Mouse (Mus musculus) mouse trophoblast stem cell (cell line): ENCODE results near the gene Actb.

Experiments
- in situ Hi-C, 2 experiments: fragments of 300-500 bp; cut with MseI, MboI; formaldehyde crosslinking; loops; 2 replicates in 1 of 2; 3 replicates in 1 of 2; pipeline ENCODE4 v1.15.1; 2025

Gene Actb

GRCm38 (mm10) chr5:142902506-142903314, 3.8 kb downstream of the Actb start:
- in situ Hi-C loops = no loop called here

DNA sequence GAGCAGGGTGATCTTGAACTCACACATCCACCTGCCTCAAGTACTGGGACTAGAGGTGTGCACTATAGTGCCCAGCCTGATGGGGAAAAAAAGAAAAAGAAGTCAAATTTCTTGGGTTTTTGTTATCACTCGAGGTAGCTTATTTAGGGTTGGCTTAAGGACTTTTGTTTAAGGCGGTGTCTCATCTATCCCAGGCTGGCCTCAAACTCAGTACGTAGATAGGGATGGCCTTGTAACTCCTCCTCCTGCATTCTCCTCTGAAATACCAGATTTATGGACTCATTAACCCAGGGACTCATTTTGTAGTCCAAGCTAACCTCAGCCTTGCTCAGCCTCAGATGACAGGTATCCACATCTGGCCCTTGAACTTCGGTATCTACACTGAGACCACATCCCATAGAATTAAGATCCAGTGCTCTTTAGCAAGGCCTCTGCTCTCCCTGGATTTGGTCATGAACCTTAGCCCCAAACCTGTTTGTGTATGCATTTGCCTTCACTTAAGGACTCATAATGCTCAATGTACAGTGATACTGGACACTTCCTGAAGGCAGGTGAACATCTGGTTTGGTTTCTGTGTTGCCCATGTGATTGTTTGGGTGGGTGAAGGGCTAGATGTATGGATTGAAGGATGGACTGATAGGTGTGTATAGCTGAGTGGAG, 4.6 kb downstream of the Actb start:
- in situ Hi-C loops = no loop called here

DNA sequence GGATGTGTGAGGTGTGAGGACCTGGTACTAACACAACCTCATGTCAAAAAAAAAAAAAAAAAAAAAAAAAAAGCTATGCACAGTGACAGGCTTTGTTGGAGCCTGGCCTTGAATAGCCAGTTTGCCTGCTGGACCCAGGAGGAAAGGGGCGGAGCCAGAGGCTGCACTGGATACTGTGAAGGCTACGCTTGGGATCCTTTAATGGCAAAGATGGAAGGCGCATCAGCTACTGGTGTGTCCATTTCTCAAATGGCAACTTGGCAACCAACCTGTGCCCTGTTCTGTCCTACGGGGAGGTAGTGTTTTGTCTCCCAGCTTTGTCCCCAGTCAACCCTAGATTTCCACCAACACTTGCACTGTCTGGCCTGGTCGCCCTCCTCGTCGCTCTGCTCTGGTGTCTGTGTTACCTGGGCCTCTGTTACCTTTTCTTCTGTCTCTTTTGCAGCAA, 5.2 kb downstream of the Actb start:
- in situ Hi-C loops = no loop called here

- in situ Hi-C loops = no loop called here
Measured at GRCm38 (mm10) chr5:142900651-142901050, 5.9 kb downstream of the Actb start.

GRCm38 (mm10) chr5:142899932-142900533, 6.5 kb downstream of the Actb start:
- in situ Hi-C loops = no loop called here

GRCm38 (mm10) chr5:142899057-142899601, 7.4 kb downstream of the Actb start:
- in situ Hi-C loops = no loop called here

GRCm38 (mm10) chr5:142898316-142898715, 8.2 kb downstream of the Actb start:
- in situ Hi-C loops = no loop called here

DNA sequence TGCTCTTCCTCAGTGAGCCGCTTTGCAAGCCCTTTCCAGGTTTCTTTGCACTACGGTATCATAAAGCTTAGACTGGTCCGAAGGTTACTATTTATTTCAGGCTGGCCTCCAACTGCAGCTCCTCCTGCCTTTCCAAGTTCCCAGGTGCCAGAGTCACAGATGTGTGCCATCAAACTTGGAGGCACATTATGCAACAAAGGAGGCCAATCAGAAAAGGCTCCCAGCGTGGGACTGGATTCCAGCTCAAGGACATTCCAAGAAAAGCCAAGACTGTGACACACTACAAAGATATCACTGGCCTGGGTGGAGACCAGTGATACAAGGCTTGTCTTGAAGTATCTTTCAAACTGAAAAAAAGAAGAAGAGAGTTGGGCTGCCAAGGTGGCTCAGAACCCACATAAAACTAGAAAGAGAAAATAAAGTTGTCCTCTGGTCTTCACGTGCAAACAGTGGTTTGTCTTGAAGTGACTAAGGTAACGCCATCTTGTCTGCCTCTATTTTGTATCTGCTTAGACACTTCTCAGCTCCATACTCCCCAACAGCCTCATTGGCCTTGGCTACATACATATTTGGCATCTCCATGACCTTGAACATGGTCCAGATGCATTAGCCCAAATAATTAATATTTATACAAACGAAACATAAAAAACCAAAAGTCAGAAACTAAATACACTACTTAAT, 8.8 kb downstream of the Actb start:
- in situ Hi-C loops = no loop called here

GRCm38 (mm10) chr5:142896713-142897112, 9.8 kb downstream of the Actb start:
- in situ Hi-C loops = no loop called here

DNA sequence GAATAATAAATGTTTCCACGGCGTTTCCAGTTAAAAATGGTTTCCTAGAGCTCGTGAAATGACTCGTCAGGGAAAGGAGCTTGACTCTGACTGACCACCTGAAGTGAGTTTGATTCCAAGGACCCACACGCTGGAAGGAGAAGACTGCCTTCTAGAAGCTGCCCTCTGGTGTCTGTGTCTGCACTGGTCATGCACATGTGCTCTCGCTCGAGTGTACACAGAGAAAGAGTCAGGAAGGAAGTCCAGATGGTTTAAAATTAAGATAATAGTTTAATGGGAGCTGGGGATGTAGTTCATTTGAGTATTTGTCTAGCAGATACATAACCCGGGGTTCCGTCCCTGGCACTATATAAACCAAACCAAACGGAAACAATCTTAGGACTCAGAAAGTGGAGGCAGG, 10.4 kb downstream of the Actb start:
- in situ Hi-C loops = no loop called here

DNA sequence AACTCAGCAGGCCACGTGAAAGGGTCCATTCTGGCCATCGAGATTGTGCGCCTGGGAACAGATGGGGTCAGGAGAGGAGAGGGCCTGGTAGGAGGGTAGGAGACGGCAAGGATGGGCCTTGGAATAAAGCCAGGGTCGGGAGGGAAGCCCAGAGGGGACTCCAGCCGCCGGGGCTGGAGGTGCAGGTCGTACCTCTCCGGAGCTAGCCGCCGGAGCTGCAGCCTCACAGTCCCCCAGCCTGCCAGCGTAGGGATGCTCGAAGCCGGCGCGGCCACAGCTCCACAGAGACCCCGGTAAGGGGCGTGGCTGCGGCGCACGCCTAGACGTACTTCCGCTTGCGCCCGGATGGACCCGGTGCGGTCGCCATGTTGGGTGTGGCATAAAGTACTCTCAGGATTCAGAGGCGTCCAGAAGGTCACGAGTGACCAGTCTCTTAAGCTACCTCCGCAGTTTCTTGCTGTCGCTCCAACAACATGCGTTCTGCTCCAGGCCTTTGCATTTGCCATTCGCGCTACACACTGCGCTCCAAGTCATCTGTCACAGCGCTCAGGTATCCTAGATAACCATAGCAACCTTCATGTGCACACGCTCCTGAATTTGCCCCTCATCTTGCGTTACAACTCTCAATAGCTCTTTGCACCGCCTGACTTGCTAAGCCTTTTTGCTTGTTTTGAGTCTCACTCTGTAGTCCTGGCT, 11.5 kb downstream of the Actb start, which contains the start of gene Fbxl18:
Gene Fbxl18 (minus strand): TSS at position 504 of the 696 bp plus-strand sequence.
- in situ Hi-C loops = loop anchor here in 1 of 2 experiments (5.0 kb wide), 1 partner anchor 37 kb away; no protein-coding TSS in a partner anchor

DNA sequence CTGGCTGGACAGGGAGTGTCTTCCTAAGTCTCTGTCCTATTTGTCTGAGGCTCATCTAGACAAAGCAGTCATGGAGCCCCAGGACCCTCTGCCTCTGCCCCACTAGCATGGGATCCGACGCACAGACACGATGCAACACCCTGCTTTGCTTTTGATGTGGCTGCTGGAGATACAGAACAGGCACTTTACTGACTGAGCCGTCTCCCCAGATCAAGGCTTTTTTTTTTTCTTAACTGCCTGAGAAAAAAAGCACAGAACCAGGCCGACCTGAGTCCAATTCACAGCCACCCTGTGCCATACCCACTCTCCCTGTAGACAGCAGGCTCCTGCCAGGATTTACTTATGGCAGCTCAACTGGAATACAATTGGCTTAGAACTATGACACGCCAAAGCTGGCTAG, 15.2 kb downstream of the Actb start:
- in situ Hi-C loops = loop anchor here in 1 of 2 experiments (5.0 kb wide), 1 partner anchor 41 kb away; no protein-coding TSS in a partner anchor

GRCm38 (mm10) chr5:142887533-142887932, 19.0 kb downstream of the Actb start:
- in situ Hi-C loops = loop anchor here in 1 of 2 experiments (5.0 kb wide), 1 partner anchor 45 kb away; no protein-coding TSS in a partner anchor

DNA sequence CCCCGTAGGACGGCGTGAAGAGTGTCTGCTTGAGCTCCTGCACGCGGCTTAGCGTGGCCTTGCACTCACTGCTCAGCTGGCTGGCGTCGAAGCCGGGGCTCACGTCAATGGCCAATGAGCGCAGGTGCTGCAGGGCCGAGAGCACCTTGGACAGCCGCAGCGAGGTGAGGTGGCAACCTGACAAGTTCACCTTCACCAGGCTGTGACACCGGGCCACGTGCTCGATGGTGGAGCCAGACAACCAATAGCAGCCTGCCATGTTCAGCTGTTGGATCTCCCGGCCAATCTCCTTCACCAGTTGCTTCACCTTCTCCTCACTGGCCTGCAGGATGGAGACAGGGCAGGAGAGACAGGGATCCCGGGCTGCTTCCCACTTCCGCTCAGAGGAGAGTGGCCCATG, 19.8 kb downstream of the Actb start:
- in situ Hi-C loops = loop anchor here in 1 of 2 experiments (5.0 kb wide), 1 partner anchor 46 kb away; no protein-coding TSS in a partner anchor

GRCm38 (mm10) chr5:142886181-142886580, 20.4 kb downstream of the Actb start:
- in situ Hi-C loops = loop anchor here in 1 of 2 experiments (5.0 kb wide), 1 partner anchor 46 kb away; no protein-coding TSS in a partner anchor

- in situ Hi-C loops = no loop called here
Measured at GRCm38 (mm10) chr5:142882471-142882870, 24.1 kb downstream of the Actb start.

DNA sequence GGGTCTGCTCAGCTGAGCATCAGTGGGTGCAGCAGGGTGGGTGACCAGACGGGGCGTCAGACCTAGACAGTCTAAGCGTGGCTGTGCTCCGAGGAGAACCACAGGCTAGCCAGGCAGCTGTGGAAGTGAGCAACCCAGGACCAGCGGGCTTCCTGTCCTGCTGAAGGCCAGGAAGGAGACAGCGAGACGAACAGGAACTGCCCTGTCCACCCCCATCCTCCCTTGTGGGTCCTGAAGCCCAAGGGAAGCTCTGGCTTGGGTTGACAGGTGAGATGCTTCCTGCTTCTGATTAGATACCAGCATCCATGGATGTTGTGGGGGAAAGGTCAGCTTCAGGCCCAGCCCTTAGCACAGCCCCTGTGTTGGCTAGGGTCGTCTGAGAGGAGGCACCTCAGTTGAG, 24.6 kb downstream of the Actb start:
- in situ Hi-C loops = no loop called here

GRCm38 (mm10) chr5:142880806-142881516, 25.6 kb downstream of the Actb start:
- in situ Hi-C loops = no loop called here

GRCm38 (mm10) chr5:142880246-142880645, 26.3 kb downstream of the Actb start:
- in situ Hi-C loops = no loop called here
